Mouse (Mus musculus): ENCODE results near the gene Nrsn2. TPM values are rescaled to one million over a fixed set of nuclear protein-coding genes. Genes with fewer than 3 reads are reported as not detected.
A peak's percentile ranks its signal among the peaks of the same experiment; 100 is the strongest.

Gene Nrsn2
- total RNA-seq (2022): 100 to 1,000 TPM in 2 of 4 experiments, 10 to 100 TPM in 2; 90.3 to 104 (median 96.4) TPM

DNA sequence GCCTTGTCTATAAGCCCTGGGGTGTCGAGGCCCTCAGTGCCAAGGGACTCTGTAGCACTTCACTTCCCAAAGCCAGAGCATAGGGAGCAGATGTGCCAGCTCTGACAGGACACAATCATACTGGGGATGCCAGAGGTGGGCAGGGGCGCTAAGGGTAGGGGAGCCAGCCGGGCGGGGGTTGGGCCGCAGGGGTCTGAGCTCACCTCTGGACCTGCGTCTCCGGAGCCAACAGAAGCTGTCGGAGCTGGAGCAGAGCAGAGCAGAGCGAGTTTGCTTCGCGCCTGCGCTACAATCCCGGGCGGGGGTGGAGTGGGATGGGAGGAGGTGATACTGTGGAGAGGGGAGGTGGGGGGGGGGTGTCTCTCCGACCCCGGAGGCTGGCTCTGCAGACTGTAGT is at the start of gene Nrsn2:
Gene Nrsn2, minus strand, starts transcription at position 294 of the 397 bp plus-strand sequence.
- DNase-seq (ENCODE audit: low spot score in 2 of 2): peak in 1 of 2 experiments; percentile 45

DNA sequence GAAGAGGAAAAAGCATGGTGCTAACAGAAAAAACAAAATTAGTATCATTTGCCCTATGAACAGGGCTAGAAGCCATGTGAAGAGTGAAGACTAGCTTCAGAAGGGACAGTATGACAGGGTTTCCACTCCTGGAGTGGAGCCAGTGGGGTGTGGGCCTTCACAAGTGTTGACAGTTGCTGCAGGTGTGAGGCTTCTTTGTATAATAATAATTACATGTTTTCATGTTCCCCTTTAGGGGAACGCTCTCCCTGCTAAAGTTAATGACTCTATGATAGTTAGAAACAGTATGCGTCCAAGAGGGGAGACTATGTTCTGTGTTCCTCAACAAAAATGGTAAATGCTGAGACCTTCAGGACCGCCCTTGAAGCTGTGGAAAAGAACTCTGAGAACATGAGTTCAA is 39.3 kb upstream of the Nrsn2 start:
- no peak for DNase-seq (ENCODE audit: low spot score in 2 of 2)

DNA sequence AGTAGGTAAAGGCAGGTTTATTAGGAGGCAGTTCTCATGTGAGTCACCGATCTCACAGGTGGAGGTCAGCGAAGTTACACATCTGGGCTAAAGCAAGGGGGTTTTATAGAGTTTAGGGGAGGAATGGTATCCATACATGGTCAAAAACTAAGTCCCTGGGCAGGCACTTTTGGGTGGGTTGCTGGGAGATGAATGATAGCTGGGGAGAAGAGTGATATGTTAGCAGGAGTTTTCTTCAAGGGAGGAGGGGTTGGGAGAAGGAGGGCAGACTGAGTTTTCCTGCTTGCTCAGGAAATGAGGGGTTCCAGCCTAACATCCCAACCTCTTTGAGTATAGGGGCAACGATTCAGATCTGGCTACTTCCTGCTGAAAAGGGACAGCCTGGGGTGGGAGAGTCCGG is 38.8 kb upstream of the Nrsn2 start, which contains the start of gene 6820408C15Rik:
Gene 6820408C15Rik, plus strand, starts transcription at position 301 of the 400 bp plus-strand sequence.
- DNase-seq (ENCODE audit: low spot score in 2 of 2): no peak

DNA sequence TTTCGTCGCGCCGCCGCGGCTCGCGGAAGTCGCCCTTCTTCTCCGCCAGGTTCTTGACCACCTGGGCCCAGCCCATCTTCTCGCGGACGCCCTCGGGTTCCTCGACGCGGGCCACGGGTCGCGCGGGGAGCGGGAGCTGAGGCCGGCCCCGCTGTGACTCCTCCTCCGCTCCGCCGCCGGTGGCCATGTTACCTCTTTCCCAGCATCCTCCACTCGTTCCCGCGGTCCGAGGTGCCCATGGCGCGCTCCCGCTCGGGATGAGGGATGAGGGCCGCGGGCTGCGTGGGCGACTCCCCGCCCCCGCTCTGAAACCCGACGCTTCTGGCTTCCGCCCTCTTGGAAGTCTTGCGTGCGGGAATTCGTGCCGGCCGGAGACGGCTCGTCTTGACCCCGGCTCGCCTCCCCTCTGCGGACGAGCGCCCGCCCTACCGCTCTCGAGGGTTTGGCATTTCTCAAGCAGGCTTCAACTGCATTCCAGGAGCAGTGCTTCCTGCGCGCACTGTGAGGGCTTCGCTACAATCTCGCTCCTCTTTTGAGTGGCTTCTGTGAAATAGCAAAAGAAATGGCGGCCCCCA is 38.2 kb upstream of the Nrsn2 start, which contains the start of gene Zcchc3:
Gene Zcchc3, minus strand, starts transcription at position 437 of the 575 bp plus-strand sequence.
- DNase-seq (ENCODE audit: low spot score in 2 of 2): peak; percentile 85 to 86

DNA sequence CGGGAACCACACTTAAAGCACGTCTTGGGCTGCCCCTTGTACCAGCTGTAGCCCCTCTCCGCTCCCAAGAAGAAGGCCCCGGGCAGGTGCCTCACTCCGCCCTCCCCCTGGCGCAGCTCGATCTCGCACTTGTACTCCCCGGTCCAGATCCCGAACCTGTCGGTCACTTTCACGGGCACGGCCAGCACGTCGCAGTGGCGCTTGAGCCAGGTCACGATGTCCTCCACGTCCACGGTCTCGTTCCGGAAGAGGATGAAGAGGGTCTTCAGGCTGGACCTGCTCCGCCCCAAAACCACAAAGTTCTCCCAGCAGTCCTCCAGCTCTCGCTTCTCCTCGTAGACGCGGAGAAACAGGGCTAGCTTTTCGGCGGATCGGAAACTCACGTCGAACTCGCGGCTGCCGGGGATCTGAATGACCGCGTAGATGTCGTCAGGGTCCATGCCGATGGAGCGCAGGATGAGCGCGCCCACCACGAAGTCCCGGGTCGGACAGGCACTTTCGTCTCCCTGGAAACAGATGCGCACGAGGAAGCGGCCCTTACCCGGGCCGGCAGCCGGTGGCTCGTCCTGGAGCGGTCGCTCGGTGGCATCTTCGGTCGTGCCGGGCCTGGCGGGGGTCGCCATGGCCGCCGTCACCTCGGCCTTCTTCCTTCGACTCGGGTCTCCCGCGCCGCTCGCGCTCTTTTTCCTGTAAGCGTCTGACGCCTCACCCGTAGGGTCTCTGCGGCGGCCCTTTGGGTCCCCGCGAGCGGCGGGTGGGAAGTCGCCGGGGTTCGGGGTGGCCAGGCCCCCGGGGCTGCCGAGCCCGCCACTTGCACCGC is 37.5 kb upstream of the Nrsn2 start:
- DNase-seq (ENCODE audit: low spot score in 2 of 2): peak in 1 of 2 experiments; percentile 31

DNA sequence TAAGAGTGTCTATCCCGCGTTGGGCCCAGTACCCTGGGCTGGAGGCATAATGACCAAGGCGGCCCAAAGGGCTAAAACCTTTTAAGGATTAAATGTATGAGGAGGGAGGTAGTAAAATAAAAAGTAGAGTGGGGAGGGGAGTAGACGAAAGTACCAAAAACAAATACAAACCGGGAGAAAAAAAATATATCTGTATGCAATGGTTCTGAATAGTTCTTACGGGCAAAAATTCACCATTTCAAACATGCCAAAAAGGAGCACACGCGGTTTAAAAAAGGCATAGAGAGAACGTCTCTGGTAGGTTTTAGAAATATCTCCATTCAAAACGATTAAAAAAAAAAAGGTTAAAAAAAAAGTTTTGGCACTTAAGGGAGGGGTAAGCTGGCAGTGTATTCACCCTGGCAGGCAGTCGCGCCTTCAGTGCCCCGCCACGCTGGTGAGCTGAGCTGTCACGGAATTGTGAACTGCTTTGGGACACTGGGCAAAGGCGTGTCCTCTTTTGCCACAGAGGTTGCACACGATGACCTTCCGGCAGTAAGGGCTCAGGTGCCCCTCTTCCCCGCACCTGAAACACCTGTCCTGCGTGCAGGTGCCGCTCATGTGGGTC is 36.8 kb upstream of the Nrsn2 start:
- DNase-seq (ENCODE audit: low spot score in 2 of 2): no peak

DNA sequence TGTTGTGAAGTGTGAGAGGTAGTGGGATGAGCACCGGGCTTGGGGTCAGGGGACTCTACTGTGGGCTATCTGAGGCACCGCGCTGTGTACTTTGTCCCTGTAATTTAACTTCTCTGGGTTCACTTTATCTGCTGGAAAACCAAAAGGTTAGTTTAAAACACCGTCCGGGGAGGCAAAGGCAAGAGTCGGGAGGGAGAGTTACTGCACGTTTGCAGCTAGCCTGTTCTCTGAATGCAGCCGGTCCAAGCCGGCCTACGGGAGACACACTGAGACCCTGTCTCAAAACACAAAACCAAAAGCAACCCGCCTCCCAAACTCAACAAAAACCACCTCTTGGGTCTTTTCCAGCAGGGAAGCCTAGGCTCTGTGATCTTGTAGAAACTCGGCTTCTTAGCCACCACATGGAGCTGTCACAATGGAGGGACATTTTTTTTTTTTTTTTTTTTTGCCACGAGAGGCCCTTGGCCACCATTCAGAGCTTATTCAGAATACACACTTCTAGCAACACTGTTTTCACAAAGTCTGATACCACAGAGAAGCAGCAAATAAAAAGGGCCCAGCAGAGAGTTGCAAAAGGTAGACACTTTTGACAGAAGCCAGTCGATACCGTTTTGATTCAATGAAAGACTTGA is 36.2 kb upstream of the Nrsn2 start:
- no peak for DNase-seq (ENCODE audit: low spot score in 2 of 2)

DNA sequence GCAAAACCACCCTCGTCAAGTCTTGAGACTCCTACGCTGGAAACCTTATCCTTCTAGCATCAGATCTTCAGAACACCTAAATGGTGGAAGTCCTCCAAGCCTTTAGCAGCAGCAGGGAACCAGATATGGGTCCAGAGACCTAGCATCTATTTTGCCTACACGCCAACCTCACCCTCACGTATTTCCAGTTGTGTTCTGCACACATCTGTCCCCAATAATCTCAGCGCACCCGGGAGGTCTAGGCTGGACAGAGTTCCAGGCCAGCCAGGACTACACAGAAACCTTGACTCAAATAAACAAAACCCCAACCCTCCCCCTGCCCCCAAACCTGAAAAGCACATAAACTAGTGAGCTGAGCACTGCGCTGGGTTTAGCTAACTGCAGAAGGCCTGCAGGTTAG is 35.0 kb upstream of the Nrsn2 start:
- no peak for DNase-seq (ENCODE audit: low spot score in 2 of 2)

DNA sequence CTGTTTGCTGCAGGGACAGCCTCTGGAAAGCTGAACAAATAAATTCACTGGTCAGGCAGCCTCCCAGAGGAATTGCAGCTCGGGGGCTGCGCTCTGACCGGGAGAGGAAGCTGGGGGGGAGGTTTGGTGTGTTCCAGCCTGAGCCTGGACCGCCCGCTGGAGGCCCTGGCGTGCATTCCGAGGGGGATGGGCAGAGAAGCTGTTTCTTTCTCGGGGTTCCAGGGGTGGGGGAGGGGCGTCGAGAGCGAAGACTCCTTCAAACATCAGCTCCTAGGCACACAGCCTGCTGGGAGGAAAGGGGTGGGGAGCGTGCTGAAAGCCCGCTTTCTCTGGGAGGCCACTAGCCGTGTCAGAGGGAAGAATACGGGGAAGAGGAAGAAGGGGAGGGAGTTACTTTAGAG is 34.5 kb upstream of the Nrsn2 start:
- peak; percentile 74 to 75 for DNase-seq (ENCODE audit: low spot score in 2 of 2)

DNA sequence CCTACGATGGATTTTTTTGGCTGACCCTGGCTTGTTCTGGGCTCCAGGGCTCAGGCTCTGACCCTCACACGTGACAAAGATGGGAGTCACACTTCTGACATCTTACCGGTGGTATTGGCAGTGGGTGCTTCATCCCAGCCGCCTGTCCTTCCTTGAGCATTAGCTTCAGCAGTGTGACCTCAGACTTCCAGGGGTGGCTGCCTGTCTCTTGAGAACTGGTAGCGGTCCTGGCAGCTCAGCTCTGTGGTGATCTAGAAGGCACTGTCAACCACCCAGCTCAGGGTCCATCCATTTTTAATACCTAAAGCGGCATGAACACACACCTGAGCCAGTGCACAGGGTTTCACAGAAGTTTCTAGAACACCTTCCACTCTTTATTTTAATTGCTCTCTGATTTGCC is 33.3 kb upstream of the Nrsn2 start:
- no peak for DNase-seq (ENCODE audit: low spot score in 2 of 2)

DNA sequence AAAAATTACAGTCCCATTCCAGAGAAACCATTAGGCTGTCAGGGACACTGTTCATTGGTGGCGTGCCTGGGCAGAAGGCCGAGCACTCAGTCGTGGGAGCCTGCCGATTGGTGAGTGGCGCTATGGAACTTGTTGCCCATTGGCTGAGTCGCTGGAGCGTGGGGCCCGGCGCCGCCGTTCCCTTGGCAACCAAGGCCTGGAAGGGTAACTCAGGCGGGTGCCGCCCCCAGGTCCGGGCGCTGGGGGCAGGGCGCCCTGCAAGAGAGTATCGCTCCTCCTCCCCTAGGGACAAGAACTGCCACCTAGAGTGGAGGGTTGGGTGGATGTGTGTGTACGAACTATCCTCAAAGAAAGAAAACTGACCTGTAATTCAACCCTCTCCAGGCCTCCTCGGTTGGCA is 29.7 kb upstream of the Nrsn2 start:
- DNase-seq (ENCODE audit: low spot score in 2 of 2): peak; percentile 96 to 98

DNA sequence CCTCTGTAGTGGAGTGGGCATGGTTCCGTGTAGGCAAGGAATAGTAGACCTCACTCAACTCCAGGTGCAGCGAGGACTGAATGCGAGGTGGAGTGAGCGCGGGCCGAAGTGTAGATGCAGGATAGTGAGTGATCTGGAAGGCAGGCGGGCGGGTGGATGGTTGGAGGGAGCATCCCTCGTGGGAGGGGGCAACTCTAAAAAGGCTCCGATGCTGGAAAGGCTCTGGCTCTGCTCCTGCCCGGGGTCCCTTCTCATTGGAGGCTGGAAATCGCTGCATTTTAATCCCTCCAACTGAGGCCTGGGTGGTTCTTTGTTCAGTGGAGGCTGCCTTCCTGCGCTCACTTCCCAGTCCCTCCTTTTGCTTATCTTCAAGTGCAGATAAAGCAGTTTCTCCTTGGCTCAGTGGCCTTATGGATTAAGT is 22.7 kb upstream of the Nrsn2 start:
- no peak for DNase-seq (ENCODE audit: low spot score in 2 of 2)

DNA sequence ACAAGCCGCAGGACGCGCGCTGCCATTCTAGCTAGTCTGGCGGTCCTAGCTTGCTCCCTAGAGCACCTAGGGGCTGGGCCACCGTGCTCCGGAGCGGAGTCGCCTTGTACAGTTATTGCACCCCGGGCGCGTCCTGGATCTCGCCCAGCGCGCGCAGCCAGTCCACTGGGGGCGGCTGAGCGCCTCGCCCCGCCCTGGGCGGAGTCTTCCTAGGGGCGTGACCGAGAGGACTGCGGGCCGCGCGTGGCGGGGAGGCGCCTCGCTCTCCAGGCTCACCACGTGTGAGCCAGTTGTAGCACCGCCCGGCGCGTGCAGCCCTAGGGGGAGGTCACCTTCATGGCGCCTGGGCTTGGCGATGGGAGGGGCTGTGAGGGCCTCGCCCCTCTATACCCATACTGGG is 22.3 kb upstream of the Nrsn2 start:
- peak; percentile 87 to 91 for DNase-seq (ENCODE audit: low spot score in 2 of 2)

DNA sequence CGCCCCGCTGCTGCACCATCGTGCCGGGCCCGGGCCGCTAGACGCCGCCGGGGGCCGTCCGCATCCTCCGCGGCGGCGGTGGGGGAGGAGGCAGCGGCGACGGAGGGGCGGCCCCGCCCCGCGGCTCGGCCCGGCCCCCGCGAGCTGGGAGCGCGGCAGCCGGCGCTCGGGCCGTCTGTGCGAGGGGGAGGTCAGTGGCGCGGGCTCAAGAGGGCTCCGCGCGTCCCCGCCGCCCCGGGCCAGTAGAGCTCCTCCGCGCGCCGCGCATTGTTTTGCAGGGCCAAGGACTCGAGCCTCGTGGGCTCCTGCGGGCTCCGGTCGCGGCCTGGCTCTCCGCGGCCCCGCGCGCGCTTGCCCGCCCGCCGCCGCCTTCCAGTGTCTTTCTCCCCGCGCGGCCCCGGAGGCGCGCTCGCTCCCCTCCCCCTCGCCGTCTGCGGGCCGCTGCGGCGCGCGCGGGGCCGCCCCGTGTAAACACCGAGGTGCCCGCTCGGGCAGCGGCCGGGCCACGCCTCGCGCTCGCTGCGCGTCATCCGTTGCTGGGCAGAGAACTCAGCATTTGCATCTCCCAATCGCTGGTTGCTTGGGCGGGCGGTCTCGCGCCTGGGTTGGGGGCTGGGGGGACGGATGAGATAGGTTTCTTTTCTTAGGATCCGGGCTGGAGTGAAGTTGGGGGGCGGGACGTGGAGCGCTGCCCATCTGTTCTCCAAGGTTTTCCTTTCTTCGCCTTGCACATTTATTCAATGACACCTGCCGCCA is 21.4 kb upstream of the Nrsn2 start, which contains the start of gene Sox12:
Gene Sox12, minus strand, starts transcription at position 384 of the 756 bp plus-strand sequence.
- DNase-seq (ENCODE audit: low spot score in 2 of 2): peak; percentile 95 to 96

DNA sequence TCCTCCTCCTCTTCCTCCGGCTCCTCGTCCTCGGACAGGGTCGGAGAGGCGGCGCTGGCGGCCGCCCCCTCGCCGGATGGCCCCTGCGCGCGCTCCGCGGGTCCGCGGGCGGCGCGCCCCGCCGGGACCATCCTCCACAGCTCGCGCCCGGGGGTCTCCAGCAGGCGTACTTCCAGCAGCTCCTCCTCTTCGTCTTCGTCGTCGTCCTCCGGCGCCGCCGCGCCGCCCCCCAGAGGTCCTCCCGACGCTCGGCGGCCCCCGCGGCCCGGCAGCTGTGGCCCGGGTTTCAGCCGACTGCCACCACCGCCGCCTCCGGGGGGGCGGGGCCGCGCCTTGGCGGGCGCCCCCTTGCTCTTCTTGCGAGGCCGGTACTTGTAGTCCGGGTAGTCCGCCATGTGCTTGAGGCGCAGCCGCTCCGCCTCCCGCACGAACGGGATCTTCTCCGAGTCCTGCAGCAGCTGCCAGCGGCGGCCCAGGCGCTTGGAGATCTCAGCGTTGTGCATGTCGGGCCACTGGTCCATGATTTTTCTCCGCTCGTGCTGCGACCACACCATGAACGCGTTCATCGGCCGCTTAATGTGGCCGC is 20.7 kb upstream of the Nrsn2 start:
- DNase-seq (ENCODE audit: low spot score in 2 of 2): peak; percentile 80 to 86

DNA sequence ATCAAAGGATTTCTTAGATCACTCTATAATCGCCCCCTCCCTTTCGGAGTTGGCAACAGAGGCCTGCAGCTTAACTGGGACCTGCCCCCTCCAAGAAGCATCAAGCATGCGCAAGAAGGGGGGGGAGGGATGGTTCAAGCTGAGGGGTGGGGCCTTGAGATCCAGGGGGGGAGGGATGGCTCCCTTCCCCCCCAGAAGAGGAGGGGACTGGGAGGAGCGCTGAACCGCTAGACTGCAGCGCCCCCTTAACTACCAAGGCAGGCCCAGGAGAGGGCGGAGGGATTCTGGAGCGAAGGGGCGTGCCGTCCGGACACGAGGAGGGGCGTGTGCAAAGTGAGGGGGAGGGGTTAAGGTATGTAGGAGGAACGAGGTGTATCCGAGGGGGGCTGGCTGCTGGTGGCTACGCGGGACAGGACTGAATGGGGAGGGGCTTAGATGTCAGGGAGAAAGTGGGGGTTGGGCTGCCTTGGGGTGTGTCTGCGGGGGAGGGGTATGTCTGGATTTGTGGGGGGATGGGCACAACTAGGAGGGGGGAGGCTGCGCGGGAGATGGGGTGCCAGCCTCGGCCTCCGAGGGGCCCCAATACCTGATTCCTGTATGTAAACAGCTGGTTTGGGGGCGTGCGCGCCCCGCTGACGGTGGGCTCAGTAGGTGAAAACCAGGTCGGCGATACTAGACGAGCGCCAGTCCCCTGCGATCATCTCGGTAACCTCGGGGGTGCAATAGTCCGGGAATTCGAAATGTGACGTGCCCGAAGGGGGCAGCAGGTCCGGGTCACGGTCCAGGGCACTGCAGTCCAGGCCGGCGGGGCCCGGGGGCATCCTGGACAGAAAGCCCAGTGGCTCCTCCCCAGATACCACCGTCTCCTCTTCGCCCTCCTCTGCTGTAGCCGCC is 19.9 kb upstream of the Nrsn2 start:
- peak; percentile 87 to 93 for DNase-seq (ENCODE audit: low spot score in 2 of 2)

DNA sequence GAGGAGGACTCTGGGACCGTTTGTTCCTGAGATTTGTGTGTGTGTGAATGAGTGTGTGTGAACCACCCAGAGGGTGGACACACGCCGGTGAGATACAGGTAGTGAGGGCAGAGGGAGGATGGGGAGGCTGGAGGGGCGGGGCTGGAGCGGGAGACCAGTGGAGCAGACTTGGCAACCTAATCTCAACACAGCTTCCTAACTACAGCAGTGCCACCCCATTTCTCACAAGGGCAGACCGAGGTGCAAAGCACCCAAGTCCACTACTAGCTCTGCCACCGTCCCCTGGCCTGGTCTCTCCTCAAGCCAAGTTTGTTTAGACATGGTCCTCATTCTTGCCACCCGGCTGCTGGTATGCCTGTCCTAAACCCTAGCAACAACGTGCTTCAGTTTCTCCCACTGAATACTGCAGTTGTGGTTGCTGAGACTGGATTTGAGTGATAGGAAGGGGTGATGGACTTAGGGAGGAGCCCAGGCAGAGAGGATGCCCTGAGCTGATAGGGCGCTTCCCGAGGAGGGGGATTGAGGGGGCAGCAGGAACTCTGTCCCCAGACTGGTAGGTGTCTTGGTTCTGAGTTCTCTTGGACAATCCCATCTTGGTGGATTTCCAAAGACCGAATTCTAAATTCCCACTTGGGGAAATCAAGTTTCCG is 19.0 kb upstream of the Nrsn2 start:
- DNase-seq (ENCODE audit: low spot score in 2 of 2): no peak

DNA sequence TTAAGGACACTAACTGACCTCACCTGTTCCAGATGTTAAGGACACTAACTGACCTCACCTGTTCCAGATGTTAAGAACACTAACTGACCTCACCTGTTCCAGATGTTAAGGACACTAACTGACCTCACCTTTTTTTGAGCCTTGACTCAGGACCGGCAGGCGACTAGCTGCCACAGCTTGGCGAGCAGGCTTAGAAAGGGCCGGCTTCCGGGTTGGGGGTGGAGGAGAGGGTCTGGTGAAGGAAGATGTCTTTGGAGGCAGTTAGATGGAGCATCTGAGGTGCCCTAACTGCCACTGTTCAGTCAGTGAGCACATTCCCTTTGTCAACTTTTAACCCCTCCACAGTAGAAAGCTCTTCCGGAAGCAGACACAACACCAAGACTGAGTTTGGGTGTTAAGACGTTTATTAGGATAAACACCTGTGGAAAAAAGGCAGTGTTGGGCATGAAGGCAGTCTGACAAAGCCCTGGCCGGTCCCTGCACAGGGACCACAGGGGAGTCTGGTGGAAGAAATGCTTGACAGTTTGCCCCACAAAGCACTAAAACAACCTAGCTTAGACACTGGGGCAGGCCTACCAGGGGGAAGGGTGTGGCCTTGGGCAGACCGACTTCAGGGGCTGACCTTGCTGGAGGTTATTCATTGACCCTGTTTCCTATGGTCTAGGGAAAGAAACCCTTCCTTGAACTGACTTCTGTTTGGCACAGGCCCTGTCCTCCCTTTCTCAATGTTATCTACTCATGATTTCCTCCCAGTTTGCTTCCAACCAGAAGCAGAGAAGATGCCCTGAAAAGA is 17.0 kb upstream of the Nrsn2 start:
- DNase-seq (ENCODE audit: low spot score in 2 of 2): no peak

Data from layer of hippocampus, adult 8-10 months (tissue).